Mouse (Mus musculus) liver, embryonic 14.5 days (tissue): Measurements from ENCODE around the gene Tmem238. TPM values are rescaled to one million over a fixed set of nuclear protein-coding genes. Genes with fewer than 3 reads are reported as not detected.
"Not testable (repeated sequence)": the region's sequence is repeated elsewhere in the genome, so short reads cannot be mapped to it uniquely, and the experiment has no call there.

Source experiments
- ATAC-seq: fragments of 200-750 bp; cut with Nextera tagmentation; 2 replicates; pipeline ENCODE4 v1.8.0; 2017; ENCODE audit warnings: moderate number of reproducible peaks, mild to moderate bottlenecking, moderate library complexity; ENCODE audit not compliant: insufficient read depth
- DNase-seq, 3 experiments: peaks; one replicate each; pipeline ENCODE4 v3.0.0-alpha.2; 2012 to 2013; ENCODE audit warnings: low read depth in 3 of 3, low spot score in 3 of 3
- H3K27ac ChIP-seq: fragments of 300-500 bp; sonication (generic); 2 replicates; pipeline ENCODE4 v1.5.1; 2014; ENCODE audit warnings: moderate library complexity, mild to moderate bottlenecking, control low read depth, inconsistent platforms
- H3K27me3 ChIP-seq: fragments of 300-500 bp; sonication (generic); 2 replicates; pipeline ENCODE4 v1.6.1; 2014; ENCODE audit warnings: mild to moderate bottlenecking, low read length, moderate library complexity; ENCODE audit not compliant: control insufficient read depth, insufficient read depth
- H3K36me3 ChIP-seq: fragments of 300-500 bp; sonication (generic); replicated peaks from 2 replicates; pipeline ENCODE4 v1.6.1; 2014; ENCODE audit warnings: low read depth; ENCODE audit not compliant: control insufficient read depth, insufficient read depth
- H3K4me1 ChIP-seq, 2 experiments: fragments of 200-500 bp in 1 of 2; fragments of 300-500 bp in 1 of 2; sonication (generic) in 1 of 2; replicated peaks; 2 replicates each; pipeline ENCODE4 v1.6.1; 2012 to 2014; ENCODE audit warnings: antibody characterized with exemption in 1 of 2, inconsistent platforms in 1 of 2, low read length in 1 of 2; ENCODE audit not compliant: control insufficient read depth in 2 of 2, insufficient read depth in 2 of 2
- H3K4me2 ChIP-seq: fragments of 300-500 bp; sonication (generic); 2 replicates; pipeline ENCODE4 v1.6.1; 2014; ENCODE audit warnings: low read depth, mild to moderate bottlenecking, control low read depth, moderate library complexity
- H3K4me3 ChIP-seq, 2 experiments: fragments of 200-500 bp in 1 of 2; fragments of 300-500 bp in 1 of 2; sonication (generic) in 1 of 2; 2 replicates each; pipeline ENCODE4 v1.5.1; 2012 to 2014; ENCODE audit warnings: low read depth in 2 of 2, low read length in 2 of 2, mild to moderate bottlenecking in 2 of 2, control low read depth in 1 of 2, inconsistent platforms in 1 of 2, moderate library complexity in 1 of 2; ENCODE audit not compliant: insufficient read depth in 1 of 2
- H3K9ac ChIP-seq: fragments of 300-500 bp; sonication (generic); replicated peaks from 2 replicates; pipeline ENCODE4 v1.6.1; 2014; ENCODE audit warnings: mild to moderate bottlenecking, control low read depth, moderate library complexity
- H3K9me3 ChIP-seq: fragments of 300-500 bp; sonication (generic); 2 replicates; pipeline ENCODE4 v1.6.1; 2016; ENCODE audit warnings: low read length, mixed read lengths; ENCODE audit not compliant: control insufficient read depth
- CTCF ChIP-seq: IDR thresholded peaks from 2 replicates; pipeline ENCODE4 v1.5.1; 2016; ENCODE audit warnings: antibody characterized with exemption, low read depth, control low read depth
- EP300 ChIP-seq: IDR thresholded peaks from 2 replicates; pipeline ENCODE4 v1.6.1; 2016; ENCODE audit warnings: antibody characterized with exemption, low read depth
- WGBS: fragments of 180-500 bp; shearing (Covaris S2); extraction: QIAGEN DNeasy Blood & Tissue Kit; methylation state at CpG from one replicate; pipeline ENCODE4 v1.1.7; 2014; ENCODE audit not compliant: insufficient replicate concordance; 5-methylcytosine and 5-hydroxymethylcytosine counted together
- polyA plus RNA-seq, 2 experiments: library from polyadenylated mRNA; depleted of rRNA in 1 of 2; stranded (reverse) in 1 of 2; unstranded in 1 of 2; fragments of >200 nt; fragmentation: Nextera tagmentation in 1 of 2; extraction: Ambion mirVana in 1 of 2; gene quantifications; 2 replicates each; pipeline versions ENCODE4 v1.2.1 to v1.2.3; 2012 to 2014

Tmem238 gene
- polyA plus RNA-seq, 2 experiments, result 5.8 to 7.5 TPM

DNA sequence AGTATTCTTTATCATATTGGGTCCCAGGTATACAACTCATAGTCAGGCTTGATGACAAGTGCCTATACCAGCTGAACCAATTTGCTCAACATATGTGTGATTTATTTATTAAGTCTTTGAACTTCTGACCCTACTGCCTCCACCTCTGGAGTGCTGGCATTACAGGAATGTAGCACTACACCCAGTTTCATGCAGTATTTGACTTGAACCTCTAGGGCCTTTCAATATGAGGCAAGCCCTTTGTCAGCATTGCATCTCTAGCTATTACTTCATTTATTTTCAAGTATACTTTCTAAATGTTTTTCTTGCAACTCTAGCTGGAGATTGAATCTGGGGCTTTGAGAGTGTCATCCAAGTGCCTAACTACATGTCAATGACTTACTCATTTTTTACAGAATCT, 12.8 kb upstream of the Tmem238 start:
- Histone ChIP-seq H3K36me3 (peaks cover 35% of the 10 kb centered on the region), H3K9ac (no peak overlapping the region), H3K4me3 (no peak overlapping the region), H3K4me2 (no peak overlapping the region), H3K9me3 (no peaks in the 10 kb centered on the region), H3K27ac (no peak overlapping the region), H3K27me3 (no peaks in the 10 kb centered on the region), H3K4me1 (peaks cover 8% of the 10 kb centered on the region in 2 experiments)
- ATAC-seq (no peak), DNase-seq (no peak)
- TF ChIP-seq EP300 (no peak), CTCF (no peak)

- Histone ChIP-seq H3K9me3 (no peaks in the 10 kb centered on the region), H3K36me3 (peaks cover 40% of the 10 kb centered on the region), H3K9ac (no peak overlapping the region), H3K4me1 (peaks cover 3 to 13% of the 10 kb centered on the region in 2 experiments; a peak in 3 of 4 replicates), H3K4me3 (no peak overlapping the region), H3K27me3 (no peaks in the 10 kb centered on the region), H3K27ac (no peak overlapping the region), H3K4me2 (no peak overlapping the region)
- DNase-seq, result no peak
- ATAC-seq, result no peak
- TF ChIP-seq CTCF, result peak; percentile 79
- TF ChIP-seq EP300, result no peak
- WGBS, result 61% methylated on average over 7 of the region's 7 CpGs
Observed at GRCm38 (mm10) chr7:4795767-4796433, 6.4 kb upstream of the Tmem238 start.

GRCm38 (mm10) chr7:4794631-4795168, 5.2 kb upstream of the Tmem238 start:
- Histone ChIP-seq H3K27ac (peak overlapping the region; percentile 54), H3K9ac (peak overlapping the region; percentile 98; the same call in 1 of the 2 replicates), H3K4me2 (peak overlapping the region; percentile 97), H3K9me3 (no peaks in the 10 kb centered on the region), H3K4me1 (peaks cover 3 to 15% of the 10 kb centered on the region in 2 experiments; a peak in 3 of 4 replicates), H3K36me3 (peaks cover 40% of the 10 kb centered on the region), H3K4me3 (peak overlapping the region; percentile 87 to 92; a peak in 3 of 4 replicates), H3K27me3 (no peaks in the 10 kb centered on the region)
- ATAC-seq (no peak), DNase-seq (no peak)
- no peak for TF ChIP-seq CTCF
- no peak for TF ChIP-seq EP300
- WGBS, result 40% methylated on average over 3 of the region's 3 CpGs

GRCm38 (mm10) chr7:4793674-4794073, 4.2 kb upstream of the Tmem238 start:
- no peak for TF ChIP-seq CTCF
- TF ChIP-seq EP300, result no peak
- ATAC-seq (no peak), DNase-seq (no peak)
- H3K27ac ChIP-seq, result peak overlapping the region; percentile 98
- peaks cover 3 to 17% of the 10 kb centered on the region in 2 experiments; a peak in 3 of 4 replicates for H3K4me1 ChIP-seq
- peak overlapping the region; percentile 98 for H3K9ac ChIP-seq
- H3K4me2 ChIP-seq, result peak overlapping the region; percentile 97
- no peaks in the 10 kb centered on the region for H3K27me3 ChIP-seq
- WGBS, result 17% methylated on average over 4 of the region's 4 CpGs
- H3K4me3 ChIP-seq, result peak overlapping the region; percentile 87 to 92
- H3K36me3 ChIP-seq, result peaks cover 40% of the 10 kb centered on the region
- no peaks in the 10 kb centered on the region for H3K9me3 ChIP-seq

DNA sequence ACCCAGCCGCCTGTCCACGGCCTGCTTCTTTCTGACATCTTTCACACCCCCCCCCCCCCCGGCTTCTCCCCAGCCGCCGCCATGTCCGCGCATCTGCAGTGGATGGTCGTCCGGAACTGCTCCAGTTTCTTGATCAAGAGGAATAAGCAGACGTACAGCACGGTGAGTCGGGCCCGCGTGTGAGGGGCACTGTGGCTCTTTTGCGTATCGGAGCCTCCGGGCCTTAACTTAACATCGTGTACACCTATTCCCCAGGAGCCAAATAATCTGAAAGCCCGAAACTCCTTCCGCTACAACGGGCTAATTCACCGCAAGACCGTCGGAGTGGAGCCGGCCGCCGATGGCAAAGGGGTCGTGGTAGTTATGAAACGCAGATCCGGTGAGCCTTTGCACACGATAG, 3.8 kb upstream of the Tmem238 start:
- H3K4me2 ChIP-seq, result peak overlapping the region; percentile 97
- H3K27me3 ChIP-seq, H3K9me3 ChIP-seq, DNase-seq: not testable (repeated sequence)
- peaks cover 7 to 21% of the 10 kb centered on the region in 2 experiments for H3K4me1 ChIP-seq
- WGBS, result 1% methylated on average over 31 of the region's 31 CpGs
- H3K4me3 ChIP-seq, result peak overlapping the region; percentile 87 to 92
- H3K36me3 ChIP-seq, result peaks cover 40% of the 10 kb centered on the region
- ATAC-seq, result peak; percentile 5; the same call in 1 of the 2 replicates
- H3K27ac ChIP-seq, result peak overlapping the region; percentile 98
- peak overlapping the region; percentile 98 for H3K9ac ChIP-seq
